Mouse (Mus musculus) ES-Bruce4 (cell line): ENCODE data around the gene Pbx1. TPM values are rescaled to one million over a fixed set of nuclear protein-coding genes. Genes with fewer than 3 reads are reported as not detected.

Source experiments
- H3K27ac ChIP-seq: 2 replicates; pipeline ENCODE4 v1.5.1; 2012; ENCODE audit warnings: low read length, inconsistent platforms; ENCODE audit not compliant: insufficient read depth
- H3K27me3 ChIP-seq: 2 replicates; pipeline ENCODE4 v1.6.1; 2012; ENCODE audit warnings: mild to moderate bottlenecking, low read length, inconsistent platforms; ENCODE audit not compliant: control insufficient read depth, poor library complexity, insufficient read depth, severe bottlenecking
- H3K36me3 ChIP-seq: 2 replicates; pipeline ENCODE4 v1.6.1; 2012; ENCODE audit warnings: inconsistent platforms, mild to moderate bottlenecking, low read length, moderate library complexity; ENCODE audit not compliant: control insufficient read depth, poor library complexity, insufficient read depth, severe bottlenecking
- H3K4me1 ChIP-seq: one replicate; pipeline ENCODE4 v1.8.1; 2011; ENCODE audit warnings: low read length; ENCODE audit not compliant: control insufficient read depth, insufficient read depth
- H3K4me3 ChIP-seq: 2 replicates; pipeline ENCODE4 v1.5.1; 2011; ENCODE audit warnings: low read depth, mild to moderate bottlenecking, low read length
- H3K9ac ChIP-seq: 2 replicates; pipeline ENCODE4 v1.6.1; 2012; ENCODE audit warnings: low read depth, mild to moderate bottlenecking, inconsistent platforms; ENCODE audit not compliant: poor library complexity, severe bottlenecking
- H3K9me3 ChIP-seq: replicated peaks from 2 replicates; pipeline ENCODE4 v1.6.1; 2012; ENCODE audit warnings: mild to moderate bottlenecking, low read length, inconsistent platforms; ENCODE audit not compliant: control insufficient read depth, poor library complexity, insufficient read depth, severe bottlenecking
- CTCF ChIP-seq: IDR thresholded peaks from one replicate; pipeline ENCODE4 v1.8.1; 2011; ENCODE audit warnings: low read depth, low read length
- EP300 ChIP-seq: IDR thresholded peaks from 2 replicates; pipeline ENCODE4 v1.6.1; 2011; ENCODE audit warnings: low read depth, low read length; ENCODE audit not compliant: insufficient read depth
- POLR2A ChIP-seq: IDR thresholded peaks from one replicate; pipeline ENCODE4 v1.8.1; 2011; ENCODE audit warnings: low read length; ENCODE audit not compliant: insufficient read depth
- polyA plus RNA-seq: library from polyadenylated mRNA; stranded (reverse); fragments of >200 nt; gene quantifications from 2 replicates; pipeline ENCODE4 v1.2.4, GENCODE M21; 2011; ENCODE audit warnings: low read depth; ENCODE audit not compliant: missing spikeins, insufficient read depth, insufficient read length

Pbx1 gene
- polyA plus RNA-seq, 1 experiment = 28.0 TPM

DNA sequence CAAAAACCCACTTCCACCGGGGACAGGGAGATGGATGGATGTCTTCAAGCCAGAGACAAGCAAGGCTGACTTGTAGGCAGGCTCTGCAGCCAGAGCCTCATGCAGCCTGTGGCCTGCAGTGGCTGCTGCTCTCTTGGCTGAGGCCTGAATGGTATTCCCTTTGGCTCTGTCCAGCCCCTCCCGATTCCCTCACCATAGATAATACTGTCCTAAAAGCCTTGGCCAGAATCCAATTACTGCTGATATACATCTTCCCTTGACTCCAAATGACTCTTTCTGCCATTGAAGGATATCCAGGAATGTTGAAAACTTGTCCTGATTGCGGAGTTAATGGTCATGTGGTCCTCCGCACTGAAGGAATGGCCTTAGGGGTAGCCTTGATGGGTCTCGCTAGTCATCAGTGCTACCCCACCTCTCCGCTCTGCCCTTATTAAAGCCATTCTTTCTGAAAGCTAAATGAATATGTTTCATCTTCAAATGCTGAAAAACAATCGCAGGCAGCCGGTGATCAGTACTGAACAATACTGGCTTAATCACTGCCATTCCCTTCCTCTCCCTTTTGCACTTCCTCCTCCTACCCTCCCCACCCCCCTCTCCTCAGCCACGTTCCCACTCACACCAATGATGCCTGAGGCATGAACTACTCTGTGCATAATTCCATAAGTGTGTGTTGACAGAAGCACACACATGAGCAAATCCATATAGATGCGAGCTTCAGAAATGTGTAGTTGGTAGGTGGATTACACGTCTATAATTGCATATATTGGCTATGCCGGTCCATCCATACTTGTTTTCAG, 166.3 kb downstream of the Pbx1 start:
- TF ChIP-seq POLR2A = no peak
- no peak for TF ChIP-seq EP300
- no peak for TF ChIP-seq CTCF
- Histone ChIP-seq H3K4me3 (no peak overlapping the region), H3K27ac (no peak overlapping the region), H3K9me3 (no peaks in the 10 kb centered on the region), H3K27me3 (no peaks in the 10 kb centered on the region), H3K9ac (no peak overlapping the region), H3K36me3 (no peaks in the 10 kb centered on the region), H3K4me1 (no peaks in the 10 kb centered on the region)

DNA sequence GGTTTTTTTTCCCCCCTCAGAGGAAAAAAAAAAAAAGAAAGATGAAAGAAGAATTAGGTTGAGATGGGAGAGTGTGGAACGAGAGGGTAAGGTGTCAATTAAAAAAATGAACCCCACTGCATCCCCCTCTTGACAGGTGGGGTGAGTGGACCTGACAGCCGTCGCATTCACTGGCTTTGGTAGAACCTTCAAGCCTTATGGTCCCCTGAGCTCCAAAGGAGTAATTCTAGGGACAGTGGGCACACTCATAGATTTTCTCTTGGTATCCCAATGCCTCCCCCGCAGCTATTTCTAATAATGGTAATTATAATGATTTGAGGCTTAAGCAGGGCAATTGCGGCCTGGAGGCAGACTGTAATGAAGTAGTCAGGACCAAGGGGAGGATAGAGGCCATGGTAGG, 167.0 kb downstream of the Pbx1 start:
- no peak overlapping the region for H3K27ac ChIP-seq
- no peaks in the 10 kb centered on the region for H3K36me3 ChIP-seq
- H3K9ac ChIP-seq = no peak overlapping the region
- H3K4me3 ChIP-seq = no peak overlapping the region
- no peaks in the 10 kb centered on the region for H3K4me1 ChIP-seq
- H3K9me3 ChIP-seq = no peaks in the 10 kb centered on the region
- no peaks in the 10 kb centered on the region for H3K27me3 ChIP-seq
- no peak for TF ChIP-seq POLR2A
- TF ChIP-seq CTCF = no peak
- TF ChIP-seq EP300 = no peak

DNA sequence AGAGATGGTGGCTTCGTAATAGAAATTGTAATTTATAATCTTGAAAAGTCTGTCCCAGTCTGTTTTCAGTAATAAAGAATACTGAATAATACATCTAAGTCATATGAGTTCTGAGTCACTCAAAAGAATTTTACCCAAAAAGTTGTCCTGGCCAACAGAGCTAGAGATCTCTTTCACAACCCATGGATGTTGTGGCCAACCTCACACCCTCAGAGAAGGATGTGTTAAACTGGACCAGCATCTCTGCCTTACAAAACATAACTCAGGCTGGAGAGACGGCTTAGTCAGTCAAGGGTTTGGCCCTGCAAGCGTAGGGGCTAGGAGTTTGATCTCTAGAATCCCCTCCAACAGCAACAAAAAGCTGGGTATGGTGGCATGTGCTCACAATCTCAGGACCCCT, 171.7 kb downstream of the Pbx1 start:
- no peak for TF ChIP-seq CTCF
- no peak for TF ChIP-seq POLR2A
- H3K9me3 ChIP-seq = no peaks in the 10 kb centered on the region
- no peak overlapping the region for H3K27ac ChIP-seq
- no peaks in the 10 kb centered on the region for H3K36me3 ChIP-seq
- H3K27me3 ChIP-seq = no peaks in the 10 kb centered on the region
- no peak overlapping the region for H3K4me3 ChIP-seq
- H3K9ac ChIP-seq = no peak overlapping the region
- no peaks in the 10 kb centered on the region for H3K4me1 ChIP-seq

DNA sequence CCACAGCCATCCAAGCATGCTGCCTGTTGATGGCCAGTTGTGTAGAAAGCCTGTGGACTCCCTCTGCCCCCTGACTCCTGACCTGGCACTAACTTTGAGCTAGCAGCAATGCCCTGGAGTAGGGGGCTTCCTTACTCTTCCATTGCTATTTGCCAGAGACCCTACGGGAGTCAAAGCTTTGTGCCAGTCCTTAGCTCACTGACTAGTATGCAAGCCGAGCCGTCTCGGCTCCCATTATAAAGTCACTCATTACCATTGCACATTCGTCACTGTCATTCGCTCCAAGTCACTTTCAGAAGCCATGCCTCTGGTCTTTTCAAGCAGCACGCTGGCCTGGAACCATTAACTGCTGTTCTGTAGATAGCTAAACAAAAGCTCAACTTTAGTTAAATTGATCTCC, 173.2 kb downstream of the Pbx1 start:
- Histone ChIP-seq H3K9me3 (no peaks in the 10 kb centered on the region), H3K27ac (no peak overlapping the region), H3K9ac (no peak overlapping the region), H3K4me3 (no peak overlapping the region), H3K27me3 (no peaks in the 10 kb centered on the region), H3K4me1 (no peaks in the 10 kb centered on the region), H3K36me3 (no peaks in the 10 kb centered on the region)
- TF ChIP-seq POLR2A (no peak), EP300 (no peak), CTCF (no peak)

DNA sequence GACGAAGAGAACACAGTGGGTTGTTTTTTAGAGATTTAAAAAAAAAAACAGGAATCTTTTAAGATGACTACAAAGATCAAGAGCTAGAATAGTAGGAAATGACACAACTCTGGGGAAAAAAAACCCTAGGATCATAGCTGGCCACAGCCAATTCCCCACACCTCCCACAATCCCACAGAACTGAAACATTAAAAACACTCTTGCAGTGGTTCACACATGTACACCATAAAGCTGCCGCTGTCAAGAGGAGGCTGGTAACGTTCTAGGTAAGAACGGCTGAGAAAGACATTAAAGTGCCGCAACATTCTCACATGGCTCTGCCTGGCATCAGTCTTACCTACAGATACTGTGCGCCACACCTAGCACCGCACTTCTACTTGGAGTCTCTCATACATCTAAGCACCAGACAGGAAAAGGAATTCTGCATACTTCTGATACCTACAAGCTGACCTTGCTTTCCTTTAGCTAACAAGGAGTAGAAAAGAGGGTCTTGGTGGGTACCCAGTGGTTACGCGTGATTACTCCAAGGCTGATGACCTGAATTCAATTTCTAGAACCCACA, 176.6 kb downstream of the Pbx1 start:
- Histone ChIP-seq H3K9me3 (no peaks in the 10 kb centered on the region), H3K27me3 (no peaks in the 10 kb centered on the region), H3K27ac (no peak overlapping the region), H3K36me3 (no peaks in the 10 kb centered on the region), H3K4me1 (no peaks in the 10 kb centered on the region), H3K4me3 (no peak overlapping the region), H3K9ac (no peak overlapping the region)
- TF ChIP-seq CTCF (no peak), POLR2A (no peak), EP300 (no peak)

DNA sequence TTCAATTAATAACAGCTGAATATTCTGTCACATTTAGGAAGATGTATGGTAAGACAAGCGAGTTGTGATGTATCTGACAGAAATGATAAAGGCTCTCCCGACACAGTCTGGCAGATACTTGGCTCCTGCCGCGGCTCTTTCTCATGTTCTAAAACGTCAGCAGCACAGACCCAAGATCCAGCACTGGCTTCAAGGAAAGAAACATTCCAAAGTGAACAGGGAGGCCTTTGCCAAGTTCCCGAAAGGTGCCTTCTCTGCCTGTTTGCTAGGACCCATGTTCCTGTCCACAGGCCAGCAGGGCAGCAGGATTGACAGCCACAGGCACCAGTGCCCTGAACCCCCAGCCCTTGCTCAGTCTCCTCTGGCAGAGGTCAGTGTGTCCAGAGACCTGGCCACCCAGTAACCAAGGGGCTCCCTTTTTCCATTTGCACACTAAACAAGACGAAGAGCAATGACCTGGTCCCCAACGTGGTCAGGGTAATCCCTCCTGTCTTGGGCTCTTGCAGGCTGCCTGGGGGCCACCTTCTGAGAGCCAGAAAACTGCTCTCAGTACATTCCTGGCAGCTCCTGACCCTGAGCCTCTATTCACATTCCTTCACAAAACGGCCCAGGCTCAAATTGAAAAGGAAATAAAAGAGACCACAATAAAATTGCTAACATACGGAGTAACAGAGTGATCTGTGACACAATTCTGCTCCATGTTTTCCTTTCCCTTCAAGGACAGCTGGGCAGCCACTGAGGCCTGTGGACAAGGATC, 184.9 kb downstream of the Pbx1 start:
- Histone ChIP-seq H3K9ac (no peak overlapping the region), H3K4me1 (no peaks in the 10 kb centered on the region)

More for the DNA sequence above, 184.9 kb downstream of the Pbx1 start:
- Histone ChIP-seq H3K27me3 (no peaks in the 10 kb centered on the region), H3K27ac (no peak overlapping the region), H3K9me3 (no peaks in the 10 kb centered on the region), H3K4me3 (no peak overlapping the region), H3K36me3 (no peaks in the 10 kb centered on the region)
- TF ChIP-seq CTCF = no peak
- TF ChIP-seq EP300 = no peak
- TF ChIP-seq POLR2A = no peak
